Mouse (Mus musculus): ENCODE data around the gene Tnn.

DNA sequence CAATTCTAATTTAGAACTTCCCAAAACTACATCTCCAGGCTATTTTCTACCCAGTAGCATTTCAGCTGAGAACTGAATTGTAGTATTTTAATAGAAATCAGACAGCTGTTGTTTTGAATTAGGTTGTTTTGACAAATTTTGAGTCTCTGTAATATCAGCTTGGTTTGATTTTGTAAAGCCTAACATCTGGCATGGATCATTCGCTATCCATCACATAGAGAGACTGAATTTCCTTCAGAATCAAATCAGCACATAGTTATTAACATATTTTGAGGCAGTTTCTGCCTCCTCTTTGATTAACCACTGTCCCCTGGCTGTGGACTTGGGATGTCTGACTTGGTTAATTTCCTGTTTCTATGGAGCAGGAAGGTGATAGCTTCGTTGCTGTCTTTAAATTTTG lies 44.8 kb downstream of the Tnn start:
- TF ChIP-seq CTCF (IDR thresholded peaks at IDR 0.05; ENCODE audit: borderline replicate concordance, insufficient read depth, low read depth, low read length): no peak
- TF ChIP-seq POLR2A (IDR thresholded peaks at IDR 0.05; ENCODE audit: borderline replicate concordance, insufficient read depth, low read length): no peak
